Mouse (Mus musculus) bone marrow, adult 2 months (tissue): ENCODE measurements around the gene Rrp8.

Source experiments
- CTCF ChIP-seq: fragments of 200-500 bp; IDR thresholded peaks from 2 replicates; pipeline ENCODE4 v1.5.1; 2011; ENCODE audit warnings: low read length, control low read depth; ENCODE audit not compliant: control insufficient read depth, insufficient read depth
- POLR2A ChIP-seq: fragments of 200-500 bp; IDR thresholded peaks from 2 replicates; pipeline ENCODE4 v1.6.1; 2011; ENCODE audit warnings: low read depth, mild to moderate bottlenecking, control low read depth, low read length, borderline replicate concordance; ENCODE audit not compliant: control insufficient read depth

- no peak for TF ChIP-seq CTCF
- no peak for TF ChIP-seq POLR2A
These were observed 3.7 kb upstream of the Rrp8 start for GRCm38 (mm10) chr7:105740851-105741250.
